Mouse (Mus musculus) common myeloid progenitor, adult 5-6 weeks (primary cell): ENCODE data around the gene Stk16. TPM values are rescaled to one million over a fixed set of nuclear protein-coding genes. Genes with fewer than 3 reads are reported as not detected.

ENCODE experiments used
- ATAC-seq: replicated peaks from 2 replicates; pipeline ENCODE4 v1.8.0; 2016; ENCODE audit warnings: low read depth, mild to moderate bottlenecking, moderate TSS enrichment, inconsistent platforms; ENCODE audit not compliant: poor library complexity, severe bottlenecking
- total RNA-seq: library from RNA; stranded (forward); fragments of 200-1000, 187-1606 nt; gene quantifications from 2 replicates; pipeline ENCODE4 v1.2.3, GENCODE M21; 2017

Stk16 gene
- total RNA-seq, 1 experiment from 2014 or later, result 92.2 TPM

DNA sequence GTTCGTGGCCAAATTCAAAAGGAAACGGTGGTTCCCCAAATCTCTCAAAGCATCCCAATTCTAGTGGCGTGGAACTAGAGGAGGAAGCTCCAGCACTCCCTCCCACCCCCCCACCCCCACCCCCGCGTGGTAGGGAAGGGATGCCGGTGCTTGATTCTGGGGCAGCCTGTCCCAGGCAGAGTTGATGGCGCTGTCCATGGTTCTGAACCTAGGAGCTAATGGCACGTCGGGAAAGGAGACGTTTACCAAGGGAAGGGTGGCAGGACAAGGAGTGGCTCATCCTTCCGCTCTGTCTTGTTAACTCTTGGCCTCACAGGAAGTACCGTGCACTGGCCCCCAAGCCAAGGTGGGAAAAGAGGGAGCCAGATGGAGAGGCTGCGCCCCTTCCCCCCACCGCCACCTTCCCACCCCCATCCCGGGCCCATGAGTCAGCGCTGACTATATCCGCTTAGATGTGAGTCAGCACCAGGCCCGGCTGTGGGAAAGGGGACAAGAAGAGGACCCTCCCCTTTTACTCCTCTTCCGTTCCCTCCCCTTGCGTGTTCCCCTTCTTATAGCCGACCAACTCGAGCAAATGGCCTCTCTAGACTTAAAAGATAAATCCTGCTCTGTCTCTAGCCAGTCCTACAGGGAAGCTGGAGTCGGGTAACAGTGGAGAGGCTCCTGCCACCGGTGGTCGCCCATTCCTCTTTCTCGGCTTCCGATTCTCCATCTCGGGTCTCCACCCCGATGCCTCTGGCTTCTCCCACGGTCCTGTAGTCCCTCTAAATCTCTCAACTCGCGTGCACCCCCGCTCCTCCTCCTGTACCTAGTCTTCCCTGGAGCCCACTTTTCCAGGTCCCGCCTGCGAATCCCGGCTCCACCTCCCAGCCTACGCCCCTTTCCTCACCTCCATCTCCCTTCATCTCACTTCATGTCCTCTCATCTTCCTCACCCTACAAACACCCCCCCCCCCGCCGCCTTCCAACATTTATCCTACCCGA, 52.6 kb downstream of the Stk16 start:
- ATAC-seq, result peak; percentile 93

DNA sequence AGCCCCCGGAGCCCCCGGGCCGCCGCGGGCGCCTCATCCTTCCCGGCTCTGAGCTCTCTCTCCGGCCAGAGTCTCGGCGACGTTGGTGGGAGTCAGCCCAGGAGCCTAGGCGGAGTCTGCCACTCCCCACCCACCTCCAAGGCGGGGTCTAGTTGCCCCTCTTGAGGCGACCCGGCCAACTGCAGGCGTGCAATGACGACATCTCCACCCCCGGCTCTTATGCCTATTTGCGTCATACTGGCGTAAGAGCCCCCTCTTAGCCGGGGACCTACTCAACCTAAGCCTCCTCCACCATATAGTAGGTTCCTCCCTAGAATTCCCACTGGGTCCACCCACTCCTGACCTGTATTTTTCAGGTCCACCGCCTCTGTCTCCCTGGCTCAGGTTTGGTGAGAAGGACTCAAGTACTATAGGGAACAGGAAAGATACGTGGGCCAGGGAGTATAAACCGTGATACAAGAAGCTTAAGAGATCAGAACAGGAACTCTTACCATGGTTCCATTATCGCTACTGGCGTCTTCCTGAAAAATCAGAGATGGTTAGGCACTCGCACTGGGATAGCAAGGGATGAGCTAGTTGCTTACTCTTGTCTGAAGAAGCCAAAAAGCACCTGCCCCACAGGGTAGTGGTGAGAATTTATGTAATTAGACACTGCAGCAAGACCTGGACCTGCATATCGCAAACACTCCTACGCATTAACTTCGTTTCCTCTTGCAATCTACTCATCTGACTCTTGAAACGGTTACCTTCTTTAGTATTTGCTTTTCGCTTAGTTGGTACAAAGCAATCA, 53.6 kb downstream of the Stk16 start, which contains the start of gene Ptprn:
Gene Ptprn (minus strand): TSS at position 412 of the 790 bp plus-strand sequence.
- no peak for ATAC-seq

Other genes with a start within 250 kb of the Stk16 start
- 2.7 and 6.6 TPM in 2 replicates for gene Nhej1, start 85.6 kb upstream of the Stk16 start, total RNA-seq
- not detected in 2 replicates for gene Slc23a3, start 76.9 kb upstream of the Stk16 start, total RNA-seq
- gene Cnppd1, start 68.1 kb upstream of the Stk16 start, total RNA-seq, result 37.0 and 38.3 TPM in 2 replicates
- gene Retreg2, start 68.1 kb upstream of the Stk16 start, total RNA-seq, result 45.8 and 60.1 TPM in 2 replicates
- 12.7 and 21.8 TPM in 2 replicates for gene Zfand2b, start 42.2 kb upstream of the Stk16 start, total RNA-seq
- 17.8 and 22.9 TPM in 2 replicates for gene Abcb6, start 30.4 kb upstream of the Stk16 start, total RNA-seq
- gene Ankzf1, start 18.7 kb upstream of the Stk16 start, total RNA-seq, result 13.1 and 17.3 TPM in 2 replicates
- 6.8 and 8.5 TPM in 2 replicates for gene Atg9a, start 18.6 kb upstream of the Stk16 start, total RNA-seq
- gene Glb1l, start within 50 bp of the Stk16 start, total RNA-seq, result 7.5 and 13.1 TPM in 2 replicates
- 156 and 186 TPM in 2 replicates for gene Tuba4a, start 9.0 kb downstream of the Stk16 start, total RNA-seq
- 1.1 TPM in 1 of 2 replicates, not detected in the other for gene A630095N17Rik, start 21.3 kb downstream of the Stk16 start, total RNA-seq
- gene Dnajb2, start 25.6 kb downstream of the Stk16 start, total RNA-seq, result 5.9 and 9.5 TPM in 2 replicates
- gene Ptprn, start 53.7 kb downstream of the Stk16 start, total RNA-seq, result 0.14 TPM in 1 of 2 replicates, not detected in the other
- not detected in 2 replicates for gene Resp18, start 67.6 kb downstream of the Stk16 start, total RNA-seq
- gene Dnpep, start 107.2 kb downstream of the Stk16 start, total RNA-seq, result 28.7 and 37.5 TPM in 2 replicates
- gene Des, start 149.5 kb downstream of the Stk16 start, total RNA-seq, result not detected in 2 replicates
- gene Speg, start 164.5 kb downstream of the Stk16 start, total RNA-seq, result not detected in 2 replicates
- gene Gmppa, start 225.1 kb downstream of the Stk16 start, total RNA-seq, result 61.7 and 73.9 TPM in 2 replicates
- not detected in 2 replicates for gene Asic4, start 239.6 kb downstream of the Stk16 start, total RNA-seq